Mouse (Mus musculus): ENCODE measurements around the gene Isca2.

Isca2 gene

DNA sequence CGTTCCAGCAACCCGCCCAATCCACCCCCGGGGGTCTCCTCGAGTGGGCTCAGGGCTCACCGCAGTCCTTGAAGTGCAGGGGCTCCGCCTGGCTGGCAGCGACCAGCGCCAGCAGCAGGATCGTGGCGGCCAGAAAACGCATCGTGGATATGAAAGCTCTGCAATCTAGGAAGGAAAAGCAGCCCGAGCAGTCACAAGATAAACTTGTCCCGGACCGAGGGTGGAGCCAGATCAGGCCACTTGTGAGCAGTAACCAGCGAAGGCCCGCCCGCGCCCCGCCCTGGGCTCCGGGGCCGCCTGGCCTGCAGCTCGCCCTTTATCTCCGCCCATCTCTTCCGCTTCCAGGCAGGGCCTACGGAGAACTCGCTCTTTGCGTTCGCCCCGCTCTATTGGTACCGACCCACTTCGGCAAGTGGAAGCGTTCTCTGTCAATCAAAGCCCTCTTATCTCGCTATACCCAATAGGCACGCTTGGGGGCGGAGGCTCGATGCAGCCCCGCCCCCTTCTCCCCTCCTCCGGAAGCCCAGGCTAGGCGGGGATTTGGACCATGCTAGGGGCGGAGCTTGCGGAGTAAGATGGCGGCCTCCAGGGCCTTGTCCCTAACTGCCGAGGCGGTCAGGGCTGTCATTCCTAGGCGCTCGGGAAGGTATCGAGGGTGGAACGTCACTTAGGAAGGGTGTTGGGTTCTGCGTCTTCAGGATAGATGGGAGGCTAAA is at the start of gene Isca2, which contains the start of gene Npc2:
TSS of gene Isca2 (plus strand) at position 526 of the 716 bp plus-strand sequence.
TSS of gene Npc2 (minus strand) at position 427 of the 716 bp plus-strand sequence.
- peak; percentile 98 to 99 for DNase-seq

GRCm38 (mm10) chr12:84726391-84726790 is 46.7 kb upstream of the Isca2 start:
- DNase-seq = no peak

DNA sequence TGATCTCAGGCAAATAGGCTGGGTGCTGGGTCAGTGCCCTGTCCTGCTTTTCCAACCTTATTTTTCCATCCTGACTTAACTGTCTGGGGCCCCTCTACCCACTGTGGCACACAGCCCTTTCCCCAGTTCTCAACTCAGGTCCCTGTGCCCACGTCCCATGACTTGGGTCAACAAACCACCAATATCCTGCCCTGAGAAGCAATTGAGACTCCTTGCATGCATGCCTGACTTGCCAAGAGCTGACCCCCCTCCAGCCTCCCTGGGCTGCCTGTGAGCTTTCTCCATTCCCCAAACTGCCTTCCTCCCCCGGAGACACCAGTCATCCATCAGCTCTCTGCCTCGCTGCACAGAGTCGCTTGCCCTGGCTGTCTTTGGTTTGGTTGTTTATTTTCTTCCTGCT is 46.1 kb upstream of the Isca2 start:
- no peak for DNase-seq

DNA sequence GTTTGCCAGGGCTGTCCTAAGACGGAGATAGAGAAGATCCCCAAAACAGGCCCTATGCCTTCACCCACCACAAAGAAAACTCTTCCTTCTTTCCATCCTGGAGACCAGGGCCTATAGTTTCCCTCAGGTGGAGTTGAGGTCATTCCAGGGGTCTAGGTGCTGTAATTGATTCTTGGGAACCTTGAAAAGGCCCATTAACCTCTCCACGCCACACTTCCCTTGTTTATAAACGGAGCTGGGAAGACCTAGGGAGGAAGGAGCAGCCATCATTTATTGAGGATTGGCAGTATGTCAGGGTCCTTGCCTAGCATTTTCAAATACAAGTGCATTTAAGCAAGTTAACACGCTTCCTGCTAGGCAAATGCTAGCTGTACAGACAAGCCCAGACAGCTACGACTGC is 45.6 kb upstream of the Isca2 start:
- DNase-seq = no peak

DNA sequence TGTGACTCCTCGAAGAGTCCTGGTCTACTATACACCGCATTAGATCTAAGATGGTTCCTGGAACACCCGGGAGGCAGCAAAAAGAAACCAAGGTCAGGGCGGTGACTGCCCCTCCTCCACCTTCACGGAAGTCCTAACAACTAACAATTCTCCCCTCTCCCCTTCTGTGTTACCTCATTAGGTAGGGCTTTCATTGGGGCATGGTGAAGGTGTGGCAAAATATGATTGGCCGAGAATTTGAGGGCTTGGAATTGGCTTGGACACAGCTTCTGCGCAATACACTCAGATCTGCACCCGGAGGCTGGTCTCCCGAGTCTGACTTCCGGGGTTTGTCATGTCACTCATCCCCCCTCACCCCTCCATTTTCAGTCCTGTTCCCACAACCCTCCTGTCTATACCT is 44.6 kb upstream of the Isca2 start:
- no peak for DNase-seq

- DNase-seq = no peak
Observed at GRCm38 (mm10) chr12:84733366-84733765, 39.7 kb upstream of the Isca2 start.

DNA sequence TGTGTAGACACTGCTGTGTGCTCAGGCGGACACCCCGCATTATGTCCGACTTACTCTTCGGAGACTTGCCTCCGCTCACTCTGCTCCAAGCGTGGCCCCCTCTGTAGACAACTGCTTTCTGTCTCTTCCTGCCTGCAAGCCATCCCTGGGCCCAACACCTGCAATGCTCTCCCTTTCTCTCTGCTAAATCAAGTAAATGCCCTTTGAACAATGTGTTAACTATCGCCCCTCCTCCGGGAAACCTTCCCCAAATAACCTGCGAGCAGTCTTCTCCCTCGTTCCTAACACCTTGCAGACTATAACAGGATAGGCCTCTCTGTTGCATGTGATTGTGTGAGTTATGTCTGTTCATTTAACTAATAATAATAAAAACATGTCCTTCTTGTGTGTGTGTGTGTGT is 29.6 kb upstream of the Isca2 start:
- no peak for DNase-seq

- no peak for DNase-seq
Observed at GRCm38 (mm10) chr12:84745700-84746099, 27.4 kb upstream of the Isca2 start.

- DNase-seq = no peak
Observed at GRCm38 (mm10) chr12:84748134-84748533, 24.9 kb upstream of the Isca2 start.

- DNase-seq = peak; percentile 57 to 65
Observed at GRCm38 (mm10) chr12:84750661-84751060, 22.4 kb upstream of the Isca2 start.

- no peak for DNase-seq
Observed at GRCm38 (mm10) chr12:84752131-84752977, 20.7 kb upstream of the Isca2 start.

DNA sequence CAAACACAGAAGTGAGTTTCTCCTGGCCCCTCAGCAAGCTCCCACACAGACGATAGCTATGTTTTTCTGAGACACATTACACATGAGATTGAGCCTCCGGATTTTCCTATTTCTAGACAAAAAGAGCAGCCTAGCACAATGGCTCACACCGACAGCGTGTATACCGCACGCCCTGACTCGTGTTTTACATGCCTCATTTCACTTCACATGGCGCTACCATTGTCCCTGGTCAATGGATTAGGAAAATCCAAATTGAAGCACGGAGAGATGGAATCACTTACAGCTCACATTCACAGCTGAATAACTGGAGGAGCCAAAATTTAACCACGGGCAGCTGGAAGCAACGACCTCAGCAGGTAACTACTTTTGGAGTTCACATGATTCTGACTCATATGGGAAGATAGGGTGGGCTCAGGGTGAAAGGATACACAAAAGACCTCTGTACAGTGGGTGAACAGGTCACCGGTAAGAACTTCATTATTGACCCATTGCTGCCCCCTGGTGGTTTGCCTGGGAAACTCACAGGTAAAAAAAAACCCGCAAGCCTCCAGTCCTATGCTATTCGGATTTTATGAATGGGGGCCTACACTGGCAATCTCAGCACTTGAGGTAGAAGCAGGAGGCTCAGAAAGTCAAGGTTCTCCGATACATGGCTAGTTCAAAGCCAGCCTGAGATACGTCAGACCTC is 17.9 kb upstream of the Isca2 start:
- peak; percentile 23 to 75 for DNase-seq

DNA sequence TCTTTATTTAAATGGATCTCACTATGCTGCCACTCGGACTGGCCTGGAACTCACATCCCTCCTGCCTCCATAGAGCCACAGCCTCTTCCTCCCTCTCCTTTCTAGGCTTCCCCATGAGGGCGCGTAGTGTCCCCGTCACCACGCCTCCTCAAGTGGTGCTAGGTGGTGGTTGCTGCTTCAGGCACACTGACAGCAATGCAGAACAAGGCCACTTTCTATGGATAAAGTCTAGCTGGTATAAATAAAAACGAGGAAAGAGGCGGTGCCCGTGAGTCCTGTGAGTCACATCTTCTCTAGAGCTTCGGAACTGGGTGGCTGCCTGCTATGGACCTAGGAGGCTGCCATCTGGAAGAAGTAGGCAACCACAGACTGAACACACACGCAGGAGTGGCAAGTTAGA is 17.0 kb upstream of the Isca2 start:
- no peak for DNase-seq

- DNase-seq = peak in 1 of 2 experiments; percentile 46
Observed at GRCm38 (mm10) chr12:84759063-84759462, 14.0 kb upstream of the Isca2 start.

DNA sequence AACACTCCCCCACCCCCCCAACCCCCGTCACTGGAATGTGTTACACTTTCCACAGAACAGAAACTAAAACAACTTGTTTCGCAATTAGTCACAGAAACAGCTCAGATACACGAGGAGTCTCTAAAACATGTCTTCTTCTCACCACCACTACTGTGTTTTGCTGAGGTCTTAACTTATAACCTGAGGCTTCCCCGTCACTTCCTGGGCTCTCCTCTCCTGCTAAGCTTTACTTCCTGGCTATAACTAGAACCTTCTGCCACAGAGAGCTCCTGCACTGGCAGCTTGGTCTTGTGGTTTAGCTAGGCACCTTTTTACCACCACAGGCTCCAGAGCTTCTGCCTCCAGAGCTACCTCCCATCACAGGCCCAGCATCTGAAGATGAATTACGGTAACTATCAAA is 10.5 kb upstream of the Isca2 start:
- no peak for DNase-seq

DNA sequence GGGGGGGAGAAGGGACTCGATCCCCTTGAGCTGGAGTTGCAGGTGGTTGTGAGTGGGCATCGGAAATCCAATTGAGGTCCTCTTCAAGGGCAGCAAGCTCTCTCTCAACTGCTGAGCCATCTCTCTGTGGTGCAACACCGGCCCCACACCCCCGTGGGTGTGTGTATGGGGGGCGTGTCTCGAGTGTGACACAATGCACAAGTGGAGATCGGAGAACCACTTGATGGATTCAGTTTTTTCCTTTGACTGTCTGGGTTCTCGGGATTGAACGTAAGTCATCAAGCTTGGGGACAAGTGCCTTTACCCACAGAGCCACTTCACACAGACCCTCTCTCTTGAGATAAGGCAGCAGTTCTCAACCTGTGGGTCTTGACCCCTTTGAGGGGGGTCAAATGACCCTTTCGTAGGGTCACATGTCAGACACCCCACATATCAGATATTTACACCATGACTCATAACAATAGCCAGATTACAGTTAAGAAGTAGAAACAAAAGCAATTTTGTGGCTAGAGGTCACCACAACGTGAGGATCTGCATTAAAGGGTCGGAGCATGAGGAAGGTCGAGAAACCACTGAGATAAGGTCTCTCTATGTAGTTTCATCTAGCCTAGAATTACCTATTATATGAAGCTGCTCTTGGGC is 9.4 kb upstream of the Isca2 start:
- no peak for DNase-seq

DNA sequence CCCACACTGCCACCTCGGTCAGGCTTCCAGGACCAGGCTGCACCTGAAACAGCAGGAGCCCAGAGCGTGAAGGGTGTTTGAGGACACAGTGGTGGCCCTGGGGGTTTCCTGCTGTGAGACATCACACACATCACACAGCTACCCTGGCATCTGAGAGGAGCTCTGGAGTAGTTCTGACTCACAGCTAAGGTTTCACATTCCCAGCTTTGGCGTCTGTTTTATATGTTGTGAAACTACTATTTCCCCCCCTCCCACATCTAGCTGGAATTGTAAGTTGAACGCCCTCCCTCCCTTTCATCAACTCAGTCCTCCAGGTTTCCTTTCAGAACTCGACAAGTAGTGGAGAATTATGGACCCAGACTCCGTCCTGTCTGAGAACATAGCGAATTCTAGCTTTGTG is 8.3 kb upstream of the Isca2 start:
- no peak for DNase-seq

- no peak for DNase-seq
Observed at GRCm38 (mm10) chr12:84765506-84765905, 7.5 kb upstream of the Isca2 start.

GRCm38 (mm10) chr12:84766113-84766735 is 6.8 kb upstream of the Isca2 start:
- no peak for DNase-seq

DNA sequence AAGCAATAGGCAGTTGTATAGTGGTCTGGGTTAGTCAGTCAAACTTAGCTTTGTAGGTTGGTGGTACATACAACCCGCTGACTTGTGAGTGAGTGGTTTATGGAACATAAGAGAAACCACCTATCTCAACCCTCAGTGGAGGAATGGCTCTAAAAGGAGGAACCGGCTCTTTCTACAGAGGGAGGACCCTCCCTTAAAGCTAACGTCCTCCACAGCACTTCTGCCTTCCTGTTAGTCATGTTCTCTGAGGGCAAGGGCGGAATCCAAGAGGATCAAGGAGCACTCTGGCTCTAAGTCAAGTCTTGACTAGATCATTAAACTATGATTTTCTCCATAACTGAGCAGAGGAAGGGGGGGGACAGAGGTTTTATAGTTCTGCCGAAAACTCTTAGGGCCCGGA is 5.5 kb upstream of the Isca2 start:
- peak in 1 of 2 experiments; percentile 20 for DNase-seq

DNA sequence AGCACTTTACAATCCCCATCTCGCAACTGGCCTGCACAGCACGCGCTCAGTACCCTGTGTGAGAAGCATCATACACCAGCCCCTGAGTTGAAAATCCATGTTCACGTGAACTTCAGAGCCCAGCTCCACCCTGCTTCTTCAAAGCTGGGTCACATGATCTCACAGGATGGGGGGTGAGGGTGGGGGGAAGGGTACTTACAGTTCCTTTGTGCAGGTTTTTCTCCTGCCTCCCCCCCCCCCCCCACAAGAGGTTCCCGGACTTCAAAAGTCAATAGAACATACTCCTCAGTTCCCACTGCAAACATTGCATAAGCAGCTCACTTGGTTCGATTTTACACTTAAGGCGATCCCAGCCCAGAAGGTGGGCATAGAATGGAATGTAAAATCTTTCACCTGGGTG is 3.4 kb upstream of the Isca2 start:
- no peak for DNase-seq

DNA sequence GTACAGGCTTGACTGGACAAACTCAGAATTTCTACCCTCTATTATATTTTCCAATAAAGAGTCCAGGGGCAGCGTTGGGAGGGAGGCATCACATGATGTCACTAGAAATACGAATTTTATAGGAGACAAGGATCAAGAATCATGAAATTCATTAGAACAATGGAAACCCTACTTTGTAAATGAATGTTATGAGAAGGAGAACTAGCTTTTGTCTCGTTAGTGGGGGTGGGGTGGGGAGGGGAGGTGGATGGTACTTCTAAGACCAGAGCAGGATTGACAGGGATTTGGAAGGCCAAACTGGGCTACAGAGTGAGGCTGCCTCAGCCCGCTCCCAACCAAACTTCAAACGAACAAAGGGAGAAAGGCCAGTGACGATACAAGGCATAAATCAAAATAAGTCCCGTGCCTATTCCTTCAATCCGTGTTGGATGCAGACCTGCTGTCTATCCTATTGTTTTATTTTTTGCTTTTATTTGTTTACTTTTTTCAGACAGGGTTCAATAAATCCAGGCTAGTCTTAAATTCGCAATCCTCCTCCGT is 1.0 kb upstream of the Isca2 start:
- DNase-seq = no peak

Data from kidney, postnatal 36 days (tissue).